Mouse (Mus musculus) lung, adult 2 months (tissue): ENCODE results near the gene Amacr.

Experiments
- CTCF ChIP-seq: fragments of 200-500 bp; IDR thresholded peaks from 2 replicates; pipeline ENCODE4 v1.5.1; 2011; ENCODE audit warnings: mild to moderate bottlenecking, low read length, control low read depth; ENCODE audit not compliant: insufficient read depth
- POLR2A ChIP-seq: fragments of 200-500 bp; IDR thresholded peaks from 2 replicates; pipeline ENCODE4 v1.6.1; 2011; ENCODE audit warnings: low read depth, mild to moderate bottlenecking, control low read depth, low read length, borderline replicate concordance; ENCODE audit errors: extremely low read depth

GRCm38 (mm10) chr15:10959277-10960026 is 22.1 kb upstream of the Amacr start:
- no peak for TF ChIP-seq POLR2A
- TF ChIP-seq CTCF: no peak
